Mouse (Mus musculus): ENCODE measurements around the gene Hils1. TPM values are rescaled to one million over a fixed set of nuclear protein-coding genes. Genes with fewer than 3 reads are reported as not detected.
A peak's percentile ranks its signal among the peaks of the same experiment; 100 is the strongest.

The Hils1 gene
- not detected in 2 replicates for polyA plus RNA-seq (2015; fragmentation: Nextera tagmentation; extraction: Ambion mirVana)

GRCm38 (mm10) chr11:94967419-94967818 is at the start of gene Hils1:
TSS of gene Hils1 (plus strand) at chr11:94967593.
- Histone ChIP-seq H3K36me3 (ENCODE audit: insufficient read depth, low read length) (no peaks in the 10 kb centered on the region), H3K27ac (ENCODE audit: low read length) (no peak within 1 kb of the TSS), H3K9ac (replicated peaks; ENCODE audit: low read length) (no peak within 1 kb of the TSS), H3K27me3 (ENCODE audit: insufficient read depth, low read length) (no peaks in the 10 kb centered on the region), H3K4me1 (ENCODE audit: insufficient read depth, low read length) (0 out of 2 replicates have a peak, but pooled peaks cover 4% of the 10 kb centered on the region), H3K4me3 (ENCODE audit: low read length) (no peak within 1 kb of the TSS), H3K4me2 (replicated peaks; ENCODE audit: low read depth, low read length) (no peak within 1 kb of the TSS), H3K9me3 (ENCODE audit: low read length) (no peaks in the 10 kb centered on the region)
- ATAC-seq (ENCODE audit: low FRiP score, low TSS enrichment): no peak
- 37% methylated on average over 4 of the region's 4 CpGs for WGBS

GRCm38 (mm10) chr11:94917717-94918116 is 49.7 kb upstream of the Hils1 start:
- H3K9me3 ChIP-seq (ENCODE audit: low read length): no peaks in the 10 kb centered on the region
- no peaks in the 10 kb centered on the region for H3K36me3 ChIP-seq (ENCODE audit: insufficient read depth, low read length)
- WGBS: 63% methylated on average over 6 of the region's 6 CpGs
- H3K4me2 ChIP-seq (replicated peaks; ENCODE audit: low read depth, low read length): no peak overlapping the region
- no peak overlapping the region for H3K27ac ChIP-seq (ENCODE audit: low read length)
- H3K4me1 ChIP-seq (ENCODE audit: insufficient read depth, low read length): peaks cover 14% of the 10 kb centered on the region
- ATAC-seq (ENCODE audit: low FRiP score, low TSS enrichment): no peak
- H3K9ac ChIP-seq (replicated peaks; ENCODE audit: low read length): no peak overlapping the region
- H3K27me3 ChIP-seq (ENCODE audit: insufficient read depth, low read length): no peaks in the 10 kb centered on the region
- H3K4me3 ChIP-seq (ENCODE audit: low read length): no peak overlapping the region

- Histone ChIP-seq H3K27ac (ENCODE audit: low read length) (no peak overlapping the region), H3K9me3 (ENCODE audit: low read length) (no peaks in the 10 kb centered on the region), H3K9ac (replicated peaks; ENCODE audit: low read length) (no peak overlapping the region), H3K27me3 (ENCODE audit: insufficient read depth, low read length) (no peaks in the 10 kb centered on the region), H3K4me3 (ENCODE audit: low read length) (no peak overlapping the region), H3K4me2 (replicated peaks; ENCODE audit: low read depth, low read length) (no peak overlapping the region), H3K36me3 (ENCODE audit: insufficient read depth, low read length) (no peaks in the 10 kb centered on the region), H3K4me1 (ENCODE audit: insufficient read depth, low read length) (peaks cover 9% of the 10 kb centered on the region)
- no peak for ATAC-seq (ENCODE audit: low FRiP score, low TSS enrichment)
- WGBS: 19% methylated on average over 6 of the region's 6 CpGs
These were observed 46.4 kb upstream of the Hils1 start for GRCm38 (mm10) chr11:94920996-94921401.

- H3K36me3 ChIP-seq (ENCODE audit: insufficient read depth, low read length): no peaks in the 10 kb centered on the region
- no peaks in the 10 kb centered on the region for H3K9me3 ChIP-seq (ENCODE audit: low read length)
- 86% methylated on average over 4 of the region's 4 CpGs for WGBS
- H3K4me2 ChIP-seq (replicated peaks; ENCODE audit: low read depth, low read length): no peak overlapping the region
- no peak overlapping the region for H3K4me3 ChIP-seq (ENCODE audit: low read length)
- no peak overlapping the region for H3K27ac ChIP-seq (ENCODE audit: low read length)
- H3K27me3 ChIP-seq (ENCODE audit: insufficient read depth, low read length): no peaks in the 10 kb centered on the region
- H3K4me1 ChIP-seq (ENCODE audit: insufficient read depth, low read length): peaks cover 35% of the 10 kb centered on the region
- H3K9ac ChIP-seq (replicated peaks; ENCODE audit: low read length): no peak overlapping the region
- ATAC-seq (ENCODE audit: low FRiP score, low TSS enrichment): no peak
These were observed 42.4 kb upstream of the Hils1 start for GRCm38 (mm10) chr11:94924977-94925376.

- Histone ChIP-seq H3K36me3 (ENCODE audit: insufficient read depth, low read length) (no peaks in the 10 kb centered on the region), H3K4me2 (replicated peaks; ENCODE audit: low read depth, low read length) (no peak overlapping the region), H3K27me3 (ENCODE audit: insufficient read depth, low read length) (no peaks in the 10 kb centered on the region), H3K9me3 (ENCODE audit: low read length) (no peaks in the 10 kb centered on the region), H3K4me3 (ENCODE audit: low read length) (no peak overlapping the region), H3K4me1 (ENCODE audit: insufficient read depth, low read length) (peaks cover 43% of the 10 kb centered on the region), H3K27ac (ENCODE audit: low read length) (peak overlapping the region; percentile 24; the same call in 1 of the 2 replicates), H3K9ac (replicated peaks; ENCODE audit: low read length) (no peak overlapping the region)
- 45% methylated on average over 11 of the region's 11 CpGs for WGBS
- no peak for ATAC-seq (ENCODE audit: low FRiP score, low TSS enrichment)
These were observed 41.0 kb upstream of the Hils1 start for GRCm38 (mm10) chr11:94926431-94926830.

GRCm38 (mm10) chr11:94927771-94928291 is 39.6 kb upstream of the Hils1 start:
- no peak overlapping the region for H3K4me2 ChIP-seq (replicated peaks; ENCODE audit: low read depth, low read length)

GRCm38 (mm10) chr11:94928820-94929219 is 38.6 kb upstream of the Hils1 start:
- 2% methylated on average over 12 of the region's 13 CpGs for WGBS
- Histone ChIP-seq H3K4me3 (ENCODE audit: low read length) (no peak overlapping the region), H3K9me3 (ENCODE audit: low read length) (no peaks in the 10 kb centered on the region), H3K4me1 (ENCODE audit: insufficient read depth, low read length) (peaks cover 55% of the 10 kb centered on the region), H3K9ac (replicated peaks; ENCODE audit: low read length) (peak overlapping the region; percentile 56), H3K4me2 (replicated peaks; ENCODE audit: low read depth, low read length) (peak overlapping the region; percentile 40), H3K36me3 (ENCODE audit: insufficient read depth, low read length) (no peaks in the 10 kb centered on the region), H3K27me3 (ENCODE audit: insufficient read depth, low read length) (peaks cover 3% of the 10 kb centered on the region), H3K27ac (ENCODE audit: low read length) (peak overlapping the region; percentile 94)
- ATAC-seq (ENCODE audit: low FRiP score, low TSS enrichment): peak; percentile 95

More at GRCm38 (mm10) chr11:94927771-94928291, 39.6 kb upstream of the Hils1 start:
- Histone ChIP-seq H3K27ac (ENCODE audit: low read length) (peak overlapping the region; percentile 94), H3K9ac (replicated peaks; ENCODE audit: low read length) (peak overlapping the region; percentile 31), H3K4me1 (ENCODE audit: insufficient read depth, low read length) (peaks cover 45% of the 10 kb centered on the region), H3K36me3 (ENCODE audit: insufficient read depth, low read length) (no peaks in the 10 kb centered on the region), H3K4me3 (ENCODE audit: low read length) (no peak overlapping the region), H3K27me3 (ENCODE audit: insufficient read depth, low read length) (no peaks in the 10 kb centered on the region), H3K9me3 (ENCODE audit: low read length) (no peaks in the 10 kb centered on the region)
- 15% methylated on average over 5 of the region's 5 CpGs for WGBS
- peak; percentile 13; the same call in 1 of the 2 replicates for ATAC-seq (ENCODE audit: low FRiP score, low TSS enrichment)

GRCm38 (mm10) chr11:94929599-94929998 is 37.8 kb upstream of the Hils1 start:
- H3K9ac ChIP-seq (replicated peaks; ENCODE audit: low read length): no peak overlapping the region
- H3K4me1 ChIP-seq (ENCODE audit: insufficient read depth, low read length): peaks cover 59% of the 10 kb centered on the region
- H3K9me3 ChIP-seq (ENCODE audit: low read length): no peaks in the 10 kb centered on the region
- H3K36me3 ChIP-seq (ENCODE audit: insufficient read depth, low read length): no peaks in the 10 kb centered on the region
- ATAC-seq (ENCODE audit: low FRiP score, low TSS enrichment): no peak
- peaks cover 5% of the 10 kb centered on the region for H3K27me3 ChIP-seq (ENCODE audit: insufficient read depth, low read length)
- peak overlapping the region; percentile 94 for H3K27ac ChIP-seq (ENCODE audit: low read length)
- H3K4me3 ChIP-seq (ENCODE audit: low read length): no peak overlapping the region
- H3K4me2 ChIP-seq (replicated peaks; ENCODE audit: low read depth, low read length): peak overlapping the region; percentile 40; the same call in 1 of the 2 replicates
- WGBS: 31% methylated on average over 9 of the region's 9 CpGs

GRCm38 (mm10) chr11:94930151-94930550 is 37.2 kb upstream of the Hils1 start:
- Histone ChIP-seq H3K9me3 (ENCODE audit: low read length) (no peaks in the 10 kb centered on the region), H3K9ac (replicated peaks; ENCODE audit: low read length) (no peak overlapping the region), H3K27ac (ENCODE audit: low read length) (peak overlapping the region; percentile 94), H3K4me1 (ENCODE audit: insufficient read depth, low read length) (peaks cover 63% of the 10 kb centered on the region), H3K36me3 (ENCODE audit: insufficient read depth, low read length) (no peaks in the 10 kb centered on the region), H3K27me3 (ENCODE audit: insufficient read depth, low read length) (peaks cover 6% of the 10 kb centered on the region), H3K4me3 (ENCODE audit: low read length) (no peak overlapping the region), H3K4me2 (replicated peaks; ENCODE audit: low read depth, low read length) (no peak overlapping the region)
- WGBS: 26% methylated on average over 4 of the region's 4 CpGs
- no peak for ATAC-seq (ENCODE audit: low FRiP score, low TSS enrichment)

- WGBS: 14% methylated on average over 8 of the region's 8 CpGs
- Histone ChIP-seq H3K4me1 (ENCODE audit: insufficient read depth, low read length) (peaks cover 59% of the 10 kb centered on the region), H3K36me3 (ENCODE audit: insufficient read depth, low read length) (no peaks in the 10 kb centered on the region), H3K4me3 (ENCODE audit: low read length) (no peak overlapping the region), H3K4me2 (replicated peaks; ENCODE audit: low read depth, low read length) (peak overlapping the region; percentile 20; the same call in 1 of the 2 replicates), H3K27ac (ENCODE audit: low read length) (peak overlapping the region; percentile 91), H3K9me3 (ENCODE audit: low read length) (no peaks in the 10 kb centered on the region), H3K27me3 (ENCODE audit: insufficient read depth, low read length) (peaks cover 23% of the 10 kb centered on the region), H3K9ac (replicated peaks; ENCODE audit: low read length) (peak overlapping the region; percentile 25; the same call in 1 of the 2 replicates)
- ATAC-seq (ENCODE audit: low FRiP score, low TSS enrichment): no peak
These were observed 33.8 kb upstream of the Hils1 start for GRCm38 (mm10) chr11:94933584-94933983.
